Mouse (Mus musculus) liver, embryonic 14.5 days (tissue): ENCODE results near the gene Ccm2l. TPM values are rescaled to one million over a fixed set of nuclear protein-coding genes. Genes with fewer than 3 reads are reported as not detected.
A peak's percentile ranks its signal among the peaks of the same experiment; 100 is the strongest.

Source experiments
- ATAC-seq: fragments of 200-750 bp; cut with Nextera tagmentation; 2 replicates; pipeline ENCODE4 v1.8.0; 2017; ENCODE audit warnings: moderate number of reproducible peaks, mild to moderate bottlenecking, moderate library complexity; ENCODE audit not compliant: insufficient read depth
- DNase-seq, 3 experiments: peaks; one replicate each; pipeline ENCODE4 v3.0.0-alpha.2; 2012 to 2013; ENCODE audit warnings: low read depth in 3 of 3, low spot score in 3 of 3
- H3K27ac ChIP-seq: fragments of 300-500 bp; sonication (generic); 2 replicates; pipeline ENCODE4 v1.5.1; 2014; ENCODE audit warnings: moderate library complexity, mild to moderate bottlenecking, control low read depth, inconsistent platforms
- H3K27me3 ChIP-seq: fragments of 300-500 bp; sonication (generic); 2 replicates; pipeline ENCODE4 v1.6.1; 2014; ENCODE audit warnings: mild to moderate bottlenecking, low read length, moderate library complexity; ENCODE audit not compliant: control insufficient read depth, insufficient read depth
- H3K36me3 ChIP-seq: fragments of 300-500 bp; sonication (generic); replicated peaks from 2 replicates; pipeline ENCODE4 v1.6.1; 2014; ENCODE audit warnings: low read depth; ENCODE audit not compliant: control insufficient read depth, insufficient read depth
- H3K4me1 ChIP-seq, 2 experiments: fragments of 200-500 bp in 1 of 2; fragments of 300-500 bp in 1 of 2; sonication (generic) in 1 of 2; replicated peaks; 2 replicates each; pipeline ENCODE4 v1.6.1; 2012 to 2014; ENCODE audit warnings: antibody characterized with exemption in 1 of 2, inconsistent platforms in 1 of 2, low read length in 1 of 2; ENCODE audit not compliant: control insufficient read depth in 2 of 2, insufficient read depth in 2 of 2
- H3K4me2 ChIP-seq: fragments of 300-500 bp; sonication (generic); 2 replicates; pipeline ENCODE4 v1.6.1; 2014; ENCODE audit warnings: low read depth, mild to moderate bottlenecking, control low read depth, moderate library complexity
- H3K4me3 ChIP-seq, 2 experiments: fragments of 200-500 bp in 1 of 2; fragments of 300-500 bp in 1 of 2; sonication (generic) in 1 of 2; 2 replicates each; pipeline ENCODE4 v1.5.1; 2012 to 2014; ENCODE audit warnings: low read depth in 2 of 2, low read length in 2 of 2, mild to moderate bottlenecking in 2 of 2, control low read depth in 1 of 2, inconsistent platforms in 1 of 2, moderate library complexity in 1 of 2; ENCODE audit not compliant: insufficient read depth in 1 of 2
- H3K9ac ChIP-seq: fragments of 300-500 bp; sonication (generic); replicated peaks from 2 replicates; pipeline ENCODE4 v1.6.1; 2014; ENCODE audit warnings: mild to moderate bottlenecking, control low read depth, moderate library complexity
- H3K9me3 ChIP-seq: fragments of 300-500 bp; sonication (generic); 2 replicates; pipeline ENCODE4 v1.6.1; 2016; ENCODE audit warnings: low read length, mixed read lengths; ENCODE audit not compliant: control insufficient read depth
- CTCF ChIP-seq: IDR thresholded peaks from 2 replicates; pipeline ENCODE4 v1.5.1; 2016; ENCODE audit warnings: antibody characterized with exemption, low read depth, control low read depth
- EP300 ChIP-seq: IDR thresholded peaks from 2 replicates; pipeline ENCODE4 v1.6.1; 2016; ENCODE audit warnings: antibody characterized with exemption, low read depth
- WGBS: fragments of 180-500 bp; shearing (Covaris S2); extraction: QIAGEN DNeasy Blood & Tissue Kit; methylation state at CpG from one replicate; pipeline ENCODE4 v1.1.7; 2014; ENCODE audit not compliant: insufficient replicate concordance; 5-methylcytosine and 5-hydroxymethylcytosine counted together
- polyA plus RNA-seq, 2 experiments: library from polyadenylated mRNA; depleted of rRNA in 1 of 2; stranded (reverse) in 1 of 2; unstranded in 1 of 2; fragments of >200 nt; fragmentation: Nextera tagmentation in 1 of 2; extraction: Ambion mirVana in 1 of 2; gene quantifications; 2 replicates each; pipeline versions ENCODE4 v1.2.1 to v1.2.3; 2012 to 2014

The Ccm2l gene
- polyA plus RNA-seq, 2 experiments, result 0.81 to 2.2 TPM

GRCm38 (mm10) chr2:153051537-153051936 is 14.2 kb upstream of the Ccm2l start:
- H3K4me3 ChIP-seq, result no peak overlapping the region
- H3K4me1 ChIP-seq, result no peaks in the 10 kb centered on the region
- WGBS, result 29% methylated on average over 9 of the region's 9 CpGs
- H3K27ac ChIP-seq, result no peak overlapping the region
- H3K27me3 ChIP-seq, result no peaks in the 10 kb centered on the region; the same call in none of the 2 replicates
- H3K36me3 ChIP-seq, result no peaks in the 10 kb centered on the region
- no peaks in the 10 kb centered on the region for H3K9me3 ChIP-seq
- no peak for DNase-seq
- H3K9ac ChIP-seq, result no peak overlapping the region
- H3K4me2 ChIP-seq, result no peak overlapping the region
- no peak for ATAC-seq
- TF ChIP-seq EP300 (no peak), CTCF (no peak)

GRCm38 (mm10) chr2:153052700-153053351 is 12.9 kb upstream of the Ccm2l start:
- WGBS, result 8% methylated on average over 30 of the region's 30 CpGs
- no peaks in the 10 kb centered on the region for H3K4me1 ChIP-seq
- H3K27ac ChIP-seq, result no peak overlapping the region
- H3K9me3 ChIP-seq, result no peaks in the 10 kb centered on the region
- TF ChIP-seq EP300, result no peak
- TF ChIP-seq CTCF, result 0 out of 2 replicates have a peak, but pooled peaks have one; percentile 6
- H3K9ac ChIP-seq, result no peak overlapping the region
- H3K4me3 ChIP-seq, result no peak overlapping the region
- ATAC-seq, result no peak
- H3K36me3 ChIP-seq, result no peaks in the 10 kb centered on the region
- no peak for DNase-seq
- no peaks in the 10 kb centered on the region; the same call in none of the 2 replicates for H3K27me3 ChIP-seq
- no peak overlapping the region for H3K4me2 ChIP-seq

GRCm38 (mm10) chr2:153053896-153054295 is 11.9 kb upstream of the Ccm2l start:
- H3K27ac ChIP-seq, result no peak overlapping the region
- no peaks in the 10 kb centered on the region for H3K36me3 ChIP-seq
- no peak overlapping the region for H3K4me2 ChIP-seq
- TF ChIP-seq CTCF (no peak), EP300 (no peak)
- no peak overlapping the region for H3K9ac ChIP-seq
- 65% methylated on average over 8 of the region's 8 CpGs for WGBS
- H3K9me3 ChIP-seq, result no peaks in the 10 kb centered on the region
- DNase-seq (no peak), ATAC-seq (no peak)
- no peaks in the 10 kb centered on the region; the same call in none of the 2 replicates for H3K27me3 ChIP-seq
- H3K4me3 ChIP-seq, result no peak overlapping the region
- H3K4me1 ChIP-seq, result no peaks in the 10 kb centered on the region

GRCm38 (mm10) chr2:153055270-153055920 is 10.4 kb upstream of the Ccm2l start:
- 40% methylated on average over 6 of the region's 6 CpGs for WGBS
- no peaks in the 10 kb centered on the region for H3K36me3 ChIP-seq
- no peaks in the 10 kb centered on the region for H3K9me3 ChIP-seq
- peak; percentile 52 for TF ChIP-seq CTCF
- no peak for TF ChIP-seq EP300
- H3K4me1 ChIP-seq, result no peaks in the 10 kb centered on the region
- no peak overlapping the region for H3K9ac ChIP-seq
- H3K4me3 ChIP-seq, result no peak overlapping the region
- DNase-seq, result no peak
- no peak for ATAC-seq
- no peak overlapping the region for H3K4me2 ChIP-seq
- H3K27me3 ChIP-seq, result no peaks in the 10 kb centered on the region; the same call in none of the 2 replicates
- no peak overlapping the region for H3K27ac ChIP-seq

GRCm38 (mm10) chr2:153058365-153058764 is 7.4 kb upstream of the Ccm2l start:
- no peak for ATAC-seq
- H3K4me2 ChIP-seq, result no peak overlapping the region
- 41% methylated on average over 4 of the region's 4 CpGs for WGBS

More at GRCm38 (mm10) chr2:153058365-153058764, 7.4 kb upstream of the Ccm2l start:
- no peak overlapping the region for H3K9ac ChIP-seq
- no peak overlapping the region for H3K4me3 ChIP-seq
- no peak for DNase-seq
- H3K27ac ChIP-seq, result no peak overlapping the region
- no peaks in the 10 kb centered on the region for H3K4me1 ChIP-seq
- no peaks in the 10 kb centered on the region for H3K36me3 ChIP-seq
- TF ChIP-seq CTCF (no peak), EP300 (no peak)
- no peaks in the 10 kb centered on the region for H3K9me3 ChIP-seq
- H3K27me3 ChIP-seq, result no peaks in the 10 kb centered on the region; the same call in 1 of the 2 replicates
